Comparison of ENCODE assay signal across 26 mouse cellular contexts in genomic region chr14:13177906-13178305, GRCm38 (mm10).
A peak's percentile ranks its signal among the peaks of the same experiment; 100 is the strongest.
DNase-seq lines count a peak whose midpoint lies in the region; ATAC-seq and TF ChIP-seq lines count a peak whose summit lies in the region.
"Had no signal": no experiment of that assay in that cellular context is flagged by ENCODE, and none has a peak within 500 bp of the region (broad histone marks: within the 10 kb centered on the region; RNA-seq: fewer than 3 reads in every experiment).

No protein-coding gene starts in this region.

- peak; percentile 24 for DNase-seq in left cerebral cortex, adult 11 months (ENCODE audit: low spot score)
- no peak for DNase-seq in left cerebral cortex, postnatal 4 days
- peak in 1 of 2 experiments; percentile 38 for DNase-seq in left cerebral cortex, adult 2 months (ENCODE audit: extremely low spot score in 1 of 2, low spot score in 2 of 2)
- peak; percentile 28 to 87 for DNase-seq in left cerebral cortex, postnatal 25 days (ENCODE audit: low spot score in 2 of 2)
- DNase-seq in telencephalon, adult 2 months (ENCODE audit: low read depth, low spot score) = peak; percentile 50
- DNase-seq in lung, postnatal 0 days (ENCODE audit: low spot score) = no peak
- DNase-seq: adrenal gland, adult 2 months; adrenal gland, postnatal 36 days; B cell, adult 2 months; cerebellum, adult 2 months; cerebellum, postnatal 14 days; heart, adult 2 months; heart, postnatal 4 days; kidney, adult 9 months; kidney, postnatal 10 days; liver, postnatal 0 days; midbrain, embryonic 14.5 days; thymus, adult 2 months; thymus, postnatal 36 days had no signal

- TF ChIP-seq CTCF in left cerebral cortex, adult 2 months (IDR thresholded peaks at IDR 0.05) = no peak
- TF ChIP-seq CTCF in lung, postnatal 0 days (IDR thresholded peaks at IDR 0.05) = no peak

- intact Hi-C loops in left cerebral cortex, postnatal 4 days (cut with DNase I) = no loop called here
- intact Hi-C loops in left cerebral cortex, adult 2 months (cut with DNase I) = loop anchor here (5.0 kb wide), 1 partner anchor 356 kb away; the partner anchor contains the start of gene Cadps
- intact Hi-C loops in left cerebral cortex, postnatal 25 days (cut with DNase I) = no loop called here

- 93% methylated on average over 1 of the region's 1 CpGs for WGBS in lung, postnatal 0 days

- no peak for TF ChIP-seq EP300 in lung, postnatal 0 days (IDR thresholded peaks at IDR 0.05)

- H3K27me3 ChIP-seq in lung, postnatal 0 days (replicated peaks; ENCODE audit: insufficient read depth, low read length) = no peaks in the 10 kb centered on the region
- H3K27me3 ChIP-seq: heart, embryonic 12.5 days; hindbrain, embryonic 13.5 days; liver, embryonic 12.5 days; stomach, embryonic 15.5 days had no signal

- H3K4me2 ChIP-seq in lung, postnatal 0 days (replicated peaks; ENCODE audit: low read depth, low read length) = no peak overlapping the region
- H3K4me2 ChIP-seq: heart, embryonic 12.5 days; hindbrain, embryonic 13.5 days; liver, embryonic 12.5 days; stomach, embryonic 15.5 days had no signal

- ATAC-seq in lung, postnatal 0 days = no peak
- ATAC-seq: forebrain, embryonic 16.5 days; intestine, embryonic 16.5 days; liver, embryonic 12.5 days; liver, postnatal 0 days had no signal

- no peak overlapping the region for H3K9ac ChIP-seq in lung, postnatal 0 days (replicated peaks; ENCODE audit: low read depth)
- H3K9ac ChIP-seq: heart, embryonic 12.5 days; hindbrain, embryonic 13.5 days; liver, embryonic 12.5 days; liver, postnatal 0 days; stomach, embryonic 15.5 days had no signal

- H3K4me1 ChIP-seq in lung, postnatal 0 days (ENCODE audit: insufficient read depth, low read depth, low read length) = no peaks in the 10 kb centered on the region
- H3K4me1 ChIP-seq: heart, embryonic 12.5 days; hindbrain, embryonic 13.5 days; liver, embryonic 12.5 days; stomach, embryonic 15.5 days had no signal

- H3K9me3 ChIP-seq in lung, postnatal 0 days (ENCODE audit: low read length) = no peaks in the 10 kb centered on the region
- H3K9me3 ChIP-seq: heart, embryonic 12.5 days; hindbrain, embryonic 13.5 days; liver, embryonic 12.5 days; stomach, embryonic 15.5 days had no signal

- peak overlapping the region; percentile 71 for H3K27ac ChIP-seq in left cerebral cortex, adult 2 months
- no peak overlapping the region for H3K27ac ChIP-seq in lung, postnatal 0 days (ENCODE audit: low read length)
- H3K27ac ChIP-seq: heart, adult 2 months; hindbrain, embryonic 13.5 days; liver, embryonic 12.5 days; stomach, embryonic 15.5 days had no signal

- H3K36me3 ChIP-seq in lung, postnatal 0 days (ENCODE audit: insufficient read depth, low read length) = no peaks in the 10 kb centered on the region
- H3K36me3 ChIP-seq: heart, embryonic 12.5 days; hindbrain, embryonic 13.5 days; liver, embryonic 12.5 days; stomach, embryonic 15.5 days had no signal

- H3K4me3 ChIP-seq in left cerebral cortex, adult 2 months = no peak overlapping the region
- H3K4me3 ChIP-seq in lung, postnatal 0 days (ENCODE audit: low read depth, low read length) = no peak overlapping the region
- H3K4me3 ChIP-seq: erythroblast, embryonic 14.5 days; heart, adult 2 months; heart, embryonic 12.5 days; hindbrain, embryonic 13.5 days; liver, embryonic 12.5 days; stomach, embryonic 15.5 days had no signal

Comparison
In these comparisons a context has a peak if more than half of its experiments do, and no peak if none do; other contexts are left out.
1. DNase-seq: peak in left cerebral cortex, adult 11 months (single experiment), left cerebral cortex, postnatal 25 days (2 of 2) and telencephalon, adult 2 months (single experiment); none in left cerebral cortex, postnatal 4 days (single experiment) and lung, postnatal 0 days (single experiment).